Mouse (Mus musculus): ENCODE measurements around the gene Nfkb1. TPM values are rescaled to one million over a fixed set of nuclear protein-coding genes. Genes with fewer than 3 reads are reported as not detected.

Nfkb1 gene
- polyA plus RNA-seq, 1 experiment from 2014 or later, result 15.2 TPM

DNA sequence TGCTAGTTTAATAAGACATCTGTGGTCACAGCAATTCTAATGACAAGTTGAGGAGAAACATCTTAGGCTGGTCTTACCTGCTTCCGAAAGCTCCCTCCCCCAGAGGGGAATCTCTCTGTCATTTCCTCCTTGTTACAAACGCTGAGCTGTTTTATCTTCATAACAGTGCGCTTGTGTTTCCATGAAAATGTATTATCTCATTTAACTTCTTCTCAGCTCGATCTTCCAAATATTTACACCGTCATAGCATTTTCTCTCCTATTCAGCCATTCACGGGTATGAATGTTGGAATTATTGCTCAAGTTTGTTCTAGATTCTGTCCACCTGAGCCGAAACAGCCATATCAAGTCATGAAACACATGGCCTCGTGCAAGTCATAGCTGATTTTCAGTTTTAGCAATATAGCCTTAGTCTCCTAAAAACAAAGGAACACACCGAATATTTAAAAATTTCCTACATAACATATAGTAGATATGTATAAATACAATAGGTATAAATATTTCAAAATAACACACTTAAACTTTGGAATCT lies 19.8 kb upstream of the Nfkb1 start:
- 84% methylated on average over 9 of the region's 9 CpGs for WGBS
- H3K9ac ChIP-seq (ENCODE audit: low read depth, low read length), result no peak overlapping the region
- H3K4me2 ChIP-seq (replicated peaks; ENCODE audit: low read depth), result no peak overlapping the region
- no peaks in the 10 kb centered on the region for H3K36me3 ChIP-seq (ENCODE audit: control insufficient read depth, insufficient read depth)
- H3K4me1 ChIP-seq (replicated peaks; ENCODE audit: control insufficient read depth, insufficient read depth, low read length), result no peaks in the 10 kb centered on the region
- H3K9me3 ChIP-seq (ENCODE audit: control insufficient read depth), result no peaks in the 10 kb centered on the region
- H3K4me3 ChIP-seq (ENCODE audit: low read depth, low read length), result no peak overlapping the region
- no peaks in the 10 kb centered on the region for H3K27me3 ChIP-seq (replicated peaks; ENCODE audit: control insufficient read depth, insufficient read depth, low read length)
- no peak overlapping the region for H3K27ac ChIP-seq (ENCODE audit: low read depth, low read length)
- TF ChIP-seq CTCF (IDR thresholded peaks at IDR 0.05; ENCODE audit: low read depth), result no peak
- no peak for ATAC-seq

GRCm38 (mm10) chr3:135703307-135703706 lies 12.0 kb upstream of the Nfkb1 start:
- WGBS, result 47% methylated on average over 2 of the region's 2 CpGs
- H3K9ac ChIP-seq (ENCODE audit: low read depth, low read length), result no peak overlapping the region
- ATAC-seq, result no peak
- TF ChIP-seq CTCF (IDR thresholded peaks at IDR 0.05; ENCODE audit: low read depth), result no peak
- H3K36me3 ChIP-seq (ENCODE audit: control insufficient read depth, insufficient read depth), result no peaks in the 10 kb centered on the region
- no peaks in the 10 kb centered on the region for H3K4me1 ChIP-seq (replicated peaks; ENCODE audit: control insufficient read depth, insufficient read depth, low read length)
- H3K4me2 ChIP-seq (replicated peaks; ENCODE audit: low read depth), result no peak overlapping the region
- H3K9me3 ChIP-seq (ENCODE audit: control insufficient read depth), result no peaks in the 10 kb centered on the region
- H3K27ac ChIP-seq (ENCODE audit: low read depth, low read length), result no peak overlapping the region
- no peak overlapping the region for H3K4me3 ChIP-seq (ENCODE audit: low read depth, low read length)
- no peaks in the 10 kb centered on the region for H3K27me3 ChIP-seq (replicated peaks; ENCODE audit: control insufficient read depth, insufficient read depth, low read length)

- TF ChIP-seq CTCF (IDR thresholded peaks at IDR 0.05; ENCODE audit: low read depth), result no peak
- 87% methylated on average over 5 of the region's 5 CpGs for WGBS
- Histone ChIP-seq H3K4me1 (replicated peaks; ENCODE audit: control insufficient read depth, insufficient read depth, low read length) (no peaks in the 10 kb centered on the region), H3K9ac (ENCODE audit: low read depth, low read length) (no peak overlapping the region), H3K9me3 (ENCODE audit: control insufficient read depth) (no peaks in the 10 kb centered on the region), H3K36me3 (ENCODE audit: control insufficient read depth, insufficient read depth) (no peaks in the 10 kb centered on the region), H3K27ac (ENCODE audit: low read depth, low read length) (no peak overlapping the region), H3K27me3 (replicated peaks; ENCODE audit: control insufficient read depth, insufficient read depth, low read length) (no peaks in the 10 kb centered on the region), H3K4me2 (replicated peaks; ENCODE audit: low read depth) (no peak overlapping the region), H3K4me3 (ENCODE audit: low read depth, low read length) (no peak overlapping the region)
- no peak for ATAC-seq
Observed at GRCm38 (mm10) chr3:135702658-135703057, 11.3 kb upstream of the Nfkb1 start.

GRCm38 (mm10) chr3:135699523-135700264 lies 8.3 kb upstream of the Nfkb1 start:
- WGBS, result 66% methylated on average over 10 of the region's 10 CpGs
- ATAC-seq, result no peak
- Histone ChIP-seq H3K9ac (ENCODE audit: low read depth, low read length) (no peak overlapping the region), H3K27me3 (replicated peaks; ENCODE audit: control insufficient read depth, insufficient read depth, low read length) (no peaks in the 10 kb centered on the region), H3K4me1 (replicated peaks; ENCODE audit: control insufficient read depth, insufficient read depth, low read length) (no peaks in the 10 kb centered on the region), H3K4me2 (replicated peaks; ENCODE audit: low read depth) (no peak overlapping the region), H3K9me3 (ENCODE audit: control insufficient read depth) (no peaks in the 10 kb centered on the region), H3K4me3 (ENCODE audit: low read depth, low read length) (no peak overlapping the region), H3K36me3 (ENCODE audit: control insufficient read depth, insufficient read depth) (no peaks in the 10 kb centered on the region), H3K27ac (ENCODE audit: low read depth, low read length) (no peak overlapping the region)
- TF ChIP-seq CTCF (IDR thresholded peaks at IDR 0.05; ENCODE audit: low read depth), result no peak

GRCm38 (mm10) chr3:135698466-135698975 lies 7.2 kb upstream of the Nfkb1 start:
- no peak overlapping the region for H3K27ac ChIP-seq (ENCODE audit: low read depth, low read length)
- TF ChIP-seq CTCF (IDR thresholded peaks at IDR 0.05; ENCODE audit: low read depth), result no peak
- no peak overlapping the region for H3K4me3 ChIP-seq (ENCODE audit: low read depth, low read length)
- H3K4me2 ChIP-seq (replicated peaks; ENCODE audit: low read depth), result no peak overlapping the region
- no peaks in the 10 kb centered on the region for H3K9me3 ChIP-seq (ENCODE audit: control insufficient read depth)
- WGBS, result 66% methylated on average over 12 of the region's 12 CpGs
- no peak for ATAC-seq
- no peaks in the 10 kb centered on the region for H3K27me3 ChIP-seq (replicated peaks; ENCODE audit: control insufficient read depth, insufficient read depth, low read length)
- H3K9ac ChIP-seq (ENCODE audit: low read depth, low read length), result no peak overlapping the region
- no peaks in the 10 kb centered on the region for H3K4me1 ChIP-seq (replicated peaks; ENCODE audit: control insufficient read depth, insufficient read depth, low read length)
- H3K36me3 ChIP-seq (ENCODE audit: control insufficient read depth, insufficient read depth), result no peaks in the 10 kb centered on the region

- Histone ChIP-seq H3K9ac (ENCODE audit: low read depth, low read length) (no peak overlapping the region), H3K27ac (ENCODE audit: low read depth, low read length) (no peak overlapping the region), H3K36me3 (ENCODE audit: control insufficient read depth, insufficient read depth) (no peaks in the 10 kb centered on the region), H3K9me3 (ENCODE audit: control insufficient read depth) (no peaks in the 10 kb centered on the region), H3K4me3 (ENCODE audit: low read depth, low read length) (no peak overlapping the region), H3K27me3 (replicated peaks; ENCODE audit: control insufficient read depth, insufficient read depth, low read length) (no peaks in the 10 kb centered on the region), H3K4me1 (replicated peaks; ENCODE audit: control insufficient read depth, insufficient read depth, low read length) (no peaks in the 10 kb centered on the region), H3K4me2 (replicated peaks; ENCODE audit: low read depth) (no peak overlapping the region)
- TF ChIP-seq CTCF (IDR thresholded peaks at IDR 0.05; ENCODE audit: low read depth), result no peak
- WGBS, result 90% methylated on average over 8 of the region's 8 CpGs
- ATAC-seq, result no peak
Observed at GRCm38 (mm10) chr3:135696262-135696661, 4.9 kb upstream of the Nfkb1 start.
